ENCODE assay signal across 22 mouse cellular contexts in the genomic region with DNA sequence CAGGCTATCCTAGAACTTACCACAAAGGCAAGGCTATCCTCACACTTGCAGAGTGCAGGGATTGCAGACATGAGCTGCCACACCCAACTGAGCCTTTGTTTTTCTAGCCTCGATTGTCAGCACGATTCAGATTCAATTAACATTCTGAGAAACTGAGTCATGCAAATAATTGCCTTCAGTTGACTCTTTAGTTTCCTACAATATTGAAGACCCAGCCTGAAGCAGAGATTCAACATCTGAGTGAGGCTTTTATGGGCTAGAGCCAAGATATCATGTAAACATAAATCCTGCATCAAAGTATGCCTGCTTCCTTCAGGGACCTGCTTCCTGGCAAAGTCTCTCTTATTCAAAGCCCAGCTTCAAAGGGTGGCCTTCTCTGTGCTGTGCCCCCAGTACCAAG. TPM values are rescaled to one million over a fixed set of nuclear protein-coding genes. Genes with fewer than 3 reads are reported as not detected.
"Had no signal": no experiment of that assay in that cellular context is flagged by ENCODE, and none has a peak within 500 bp of the region (broad histone marks: within the 10 kb centered on the region; RNA-seq: fewer than 3 reads in every experiment).

No protein-coding gene starts in this region.

- H3K9me3 ChIP-seq: kidney, embryonic 15.5 days; limb, embryonic 12.5 days; liver, embryonic 12.5 days; liver, embryonic 15.5 days; midbrain, embryonic 12.5 days; midbrain, embryonic 15.5 days; neural tube, embryonic 13.5 days; stomach, embryonic 15.5 days had no signal

- DNase-seq: kidney, adult 8-10 months; kidney, postnatal 10 days; kidney, postnatal 4 days; liver; lung, adult 18-20 months; retina, postnatal 1 day; right cerebral cortex, postnatal 25 days; spleen, adult 18-20 months; thymus, adult 18-20 months; thymus, postnatal 4 days had no signal

- H3K36me3 ChIP-seq: kidney, embryonic 15.5 days; limb, embryonic 12.5 days; liver, embryonic 12.5 days; liver, embryonic 15.5 days; midbrain, embryonic 12.5 days; midbrain, embryonic 15.5 days; neural tube, embryonic 13.5 days; stomach, embryonic 15.5 days had no signal

- ATAC-seq: intestine, postnatal 0 days; liver, embryonic 12.5 days; midbrain, embryonic 15.5 days had no signal

- H3K4me1 ChIP-seq: liver, embryonic 12.5 days; midbrain, embryonic 12.5 days; midbrain, embryonic 15.5 days had no signal

- H3K4me3 ChIP-seq: kidney, embryonic 15.5 days; limb, embryonic 12.5 days; liver, embryonic 12.5 days; liver, embryonic 15.5 days; midbrain, embryonic 12.5 days; midbrain, embryonic 15.5 days; myocyte; neural tube, embryonic 13.5 days; stomach, embryonic 15.5 days had no signal

- H3K27me3 ChIP-seq: limb, embryonic 12.5 days; midbrain, embryonic 12.5 days; midbrain, embryonic 15.5 days; neural tube, embryonic 13.5 days; stomach, embryonic 15.5 days had no signal

- H3K27ac ChIP-seq: kidney, embryonic 15.5 days; limb, embryonic 12.5 days; liver, embryonic 12.5 days; liver, embryonic 15.5 days; macrophage; midbrain, embryonic 12.5 days; midbrain, embryonic 15.5 days; neural tube, embryonic 13.5 days; stomach, embryonic 15.5 days had no signal

- H3K9ac ChIP-seq: kidney, embryonic 15.5 days; limb, embryonic 12.5 days; liver, embryonic 12.5 days; liver, embryonic 15.5 days; midbrain, embryonic 12.5 days; midbrain, embryonic 15.5 days; neural tube, embryonic 13.5 days; stomach, embryonic 15.5 days had no signal

- H3K4me2 ChIP-seq: kidney, embryonic 15.5 days; limb, embryonic 12.5 days; liver, embryonic 12.5 days; liver, embryonic 15.5 days; midbrain, embryonic 12.5 days; midbrain, embryonic 15.5 days; neural tube, embryonic 13.5 days; stomach, embryonic 15.5 days had no signal

RNA-seq across cellular contexts. Expression of a gene that starts 24.2 kb away (rescaled TPM):
- polyA plus RNA-seq: lung, embryonic 16.5 days; macrophage; midbrain, embryonic 15.5 days; neural tube, embryonic 13.5 days had no signal
